Mouse (Mus musculus): ENCODE results near the gene Itpr2. TPM values are rescaled to one million over a fixed set of nuclear protein-coding genes. Genes with fewer than 3 reads are reported as not detected.
"Not testable (repeated sequence)": the region's sequence is repeated elsewhere in the genome, so short reads cannot be mapped to it uniquely, and the experiment has no call there.

The Itpr2 gene
- polyA plus RNA-seq, 1 experiment, result 31.9 TPM

- no peak overlapping the region for H3K27ac ChIP-seq (ENCODE audit: insufficient read depth, low read depth, low read length)
- H3K4me3 ChIP-seq (ENCODE audit: insufficient read depth, low read depth, low read length), result no peak overlapping the region
- H3K27me3 ChIP-seq (replicated peaks; ENCODE audit: control insufficient read depth, insufficient read depth, low read length), result no peaks in the 10 kb centered on the region
- DNase-seq, result no peak
- WGBS, result 80% methylated on average over 4 of the region's 4 CpGs
- peaks cover 2% of the 10 kb centered on the region; the same call in 1 of the 2 replicates for H3K4me1 ChIP-seq (ENCODE audit: control insufficient read depth, insufficient read depth, low read length)
- no peak for TF ChIP-seq CTCF (conservative IDR thresholded peaks at IDR 0.05; ENCODE audit: insufficient read depth, insufficient read length, low read depth, low read length)
- TF ChIP-seq POLR2A (IDR thresholded peaks at IDR 0.05; ENCODE audit: low read depth, low read length), result no peak
- no peaks in the 10 kb centered on the region; the same call in 1 of the 2 replicates for H3K36me3 ChIP-seq (ENCODE audit: control insufficient read depth, insufficient read depth, low read length)
Measured at GRCm38 (mm10) chr6:146474166-146474565, 27.9 kb downstream of the Itpr2 start.

GRCm38 (mm10) chr6:146473216-146473955, 28.6 kb downstream of the Itpr2 start:
- H3K27ac ChIP-seq (ENCODE audit: insufficient read depth, low read depth, low read length), result no peak overlapping the region
- H3K4me1 ChIP-seq (ENCODE audit: control insufficient read depth, insufficient read depth, low read length), result peaks cover 2% of the 10 kb centered on the region; the same call in 1 of the 2 replicates
- TF ChIP-seq POLR2A (IDR thresholded peaks at IDR 0.05; ENCODE audit: low read depth, low read length) (no peak), CTCF (conservative IDR thresholded peaks at IDR 0.05; ENCODE audit: insufficient read depth, insufficient read length, low read depth, low read length) (no peak)
- no peak for DNase-seq
- H3K4me3 ChIP-seq (ENCODE audit: insufficient read depth, low read depth, low read length), result no peak overlapping the region
- WGBS, result 55% methylated on average over 6 of the region's 6 CpGs
- no peaks in the 10 kb centered on the region; the same call in 1 of the 2 replicates for H3K36me3 ChIP-seq (ENCODE audit: control insufficient read depth, insufficient read depth, low read length)
- no peaks in the 10 kb centered on the region for H3K27me3 ChIP-seq (replicated peaks; ENCODE audit: control insufficient read depth, insufficient read depth, low read length)

- 78% methylated on average over 4 of the region's 4 CpGs for WGBS
Measured at GRCm38 (mm10) chr6:146470378-146470777, 31.6 kb downstream of the Itpr2 start.

GRCm38 (mm10) chr6:146469936-146470335, 32.1 kb downstream of the Itpr2 start:
- peaks cover 3% of the 10 kb centered on the region; the same call in 1 of the 2 replicates for H3K4me1 ChIP-seq (ENCODE audit: control insufficient read depth, insufficient read depth, low read length)
- peak; percentile 36 for DNase-seq
- H3K4me3 ChIP-seq (ENCODE audit: insufficient read depth, low read depth, low read length), result no peak overlapping the region
- H3K27me3 ChIP-seq (replicated peaks; ENCODE audit: control insufficient read depth, insufficient read depth, low read length), result no peaks in the 10 kb centered on the region
- no peak for TF ChIP-seq POLR2A (IDR thresholded peaks at IDR 0.05; ENCODE audit: low read depth, low read length)
- no peak for TF ChIP-seq CTCF (conservative IDR thresholded peaks at IDR 0.05; ENCODE audit: insufficient read depth, insufficient read length, low read depth, low read length)
- 60% methylated on average over 2 of the region's 2 CpGs for WGBS
- H3K27ac ChIP-seq (ENCODE audit: insufficient read depth, low read depth, low read length), result 0 out of 2 replicates have a peak overlapping the region, but pooled peaks have one; percentile 27
- no peaks in the 10 kb centered on the region for H3K36me3 ChIP-seq (ENCODE audit: control insufficient read depth, insufficient read depth, low read length)

More at GRCm38 (mm10) chr6:146470378-146470777, 31.6 kb downstream of the Itpr2 start:
- no peaks in the 10 kb centered on the region for H3K27me3 ChIP-seq (replicated peaks; ENCODE audit: control insufficient read depth, insufficient read depth, low read length)
- peaks cover 3% of the 10 kb centered on the region; the same call in 1 of the 2 replicates for H3K4me1 ChIP-seq (ENCODE audit: control insufficient read depth, insufficient read depth, low read length)
- H3K36me3 ChIP-seq (ENCODE audit: control insufficient read depth, insufficient read depth, low read length), result no peaks in the 10 kb centered on the region
- no peak for DNase-seq
- no peak overlapping the region for H3K27ac ChIP-seq (ENCODE audit: insufficient read depth, low read depth, low read length)
- H3K4me3 ChIP-seq (ENCODE audit: insufficient read depth, low read depth, low read length), result no peak overlapping the region
- no peak for TF ChIP-seq CTCF (conservative IDR thresholded peaks at IDR 0.05; ENCODE audit: insufficient read depth, insufficient read length, low read depth, low read length)
- TF ChIP-seq POLR2A (IDR thresholded peaks at IDR 0.05; ENCODE audit: low read depth, low read length), result no peak

GRCm38 (mm10) chr6:146468361-146468760, 33.7 kb downstream of the Itpr2 start:
- Histone ChIP-seq H3K27ac (ENCODE audit: insufficient read depth, low read depth, low read length) (0 out of 2 replicates have a peak overlapping the region, but pooled peaks have one; percentile 46), H3K36me3 (ENCODE audit: control insufficient read depth, insufficient read depth, low read length) (no peaks in the 10 kb centered on the region), H3K4me1 (ENCODE audit: control insufficient read depth, insufficient read depth, low read length) (peaks cover 3% of the 10 kb centered on the region; the same call in 1 of the 2 replicates), H3K27me3 (replicated peaks; ENCODE audit: control insufficient read depth, insufficient read depth, low read length) (no peaks in the 10 kb centered on the region), H3K4me3 (ENCODE audit: insufficient read depth, low read depth, low read length) (no peak overlapping the region)
- WGBS, result 53% methylated on average over 8 of the region's 8 CpGs
- no peak for DNase-seq
- no peak for TF ChIP-seq POLR2A (IDR thresholded peaks at IDR 0.05; ENCODE audit: low read depth, low read length)
- TF ChIP-seq CTCF (conservative IDR thresholded peaks at IDR 0.05; ENCODE audit: insufficient read depth, insufficient read length, low read depth, low read length), result no peak

- H3K36me3 ChIP-seq (ENCODE audit: control insufficient read depth, insufficient read depth, low read length); H3K4me1 ChIP-seq (ENCODE audit: control insufficient read depth, insufficient read depth, low read length); H3K27ac ChIP-seq (ENCODE audit: insufficient read depth, low read depth, low read length); H3K27me3 ChIP-seq (replicated peaks; ENCODE audit: control insufficient read depth, insufficient read depth, low read length); DNase-seq; H3K4me3 ChIP-seq (ENCODE audit: insufficient read depth, low read depth, low read length): not testable (repeated sequence)
- 94% methylated on average over 2 of the region's 2 CpGs for WGBS
Measured at GRCm38 (mm10) chr6:146464645-146465042, 37.4 kb downstream of the Itpr2 start.

GRCm38 (mm10) chr6:146464014-146464644, 37.9 kb downstream of the Itpr2 start:
- Histone ChIP-seq H3K27ac (ENCODE audit: insufficient read depth, low read depth, low read length) (no peak overlapping the region), H3K27me3 (replicated peaks; ENCODE audit: control insufficient read depth, insufficient read depth, low read length) (no peaks in the 10 kb centered on the region), H3K4me1 (ENCODE audit: control insufficient read depth, insufficient read depth, low read length) (peaks cover 6% of the 10 kb centered on the region; the same call in 1 of the 2 replicates), H3K36me3 (ENCODE audit: control insufficient read depth, insufficient read depth, low read length) (no peaks in the 10 kb centered on the region), H3K4me3 (ENCODE audit: insufficient read depth, low read depth, low read length) (no peak overlapping the region)
- DNase-seq, result no peak
- TF ChIP-seq CTCF (conservative IDR thresholded peaks at IDR 0.05; ENCODE audit: insufficient read depth, insufficient read length, low read depth, low read length), result no peak
- no peak for TF ChIP-seq POLR2A (IDR thresholded peaks at IDR 0.05; ENCODE audit: low read depth, low read length)
- WGBS, result 80% methylated on average over 8 of the region's 8 CpGs

Data from kidney, adult 2 months (tissue).